Mouse (Mus musculus): ENCODE measurements around the gene Trp53inp2. TPM values are rescaled to one million over a fixed set of nuclear protein-coding genes. Genes with fewer than 3 reads are reported as not detected.

The Trp53inp2 gene
- total RNA-seq (2015; ENCODE audit: low replicate concordance) (7.1 and 15.6 TPM in 2 replicates), total RNA-seq (2017; ENCODE audit: low replicate concordance) (3.6 and 4.9 TPM in 2 replicates)

DNA sequence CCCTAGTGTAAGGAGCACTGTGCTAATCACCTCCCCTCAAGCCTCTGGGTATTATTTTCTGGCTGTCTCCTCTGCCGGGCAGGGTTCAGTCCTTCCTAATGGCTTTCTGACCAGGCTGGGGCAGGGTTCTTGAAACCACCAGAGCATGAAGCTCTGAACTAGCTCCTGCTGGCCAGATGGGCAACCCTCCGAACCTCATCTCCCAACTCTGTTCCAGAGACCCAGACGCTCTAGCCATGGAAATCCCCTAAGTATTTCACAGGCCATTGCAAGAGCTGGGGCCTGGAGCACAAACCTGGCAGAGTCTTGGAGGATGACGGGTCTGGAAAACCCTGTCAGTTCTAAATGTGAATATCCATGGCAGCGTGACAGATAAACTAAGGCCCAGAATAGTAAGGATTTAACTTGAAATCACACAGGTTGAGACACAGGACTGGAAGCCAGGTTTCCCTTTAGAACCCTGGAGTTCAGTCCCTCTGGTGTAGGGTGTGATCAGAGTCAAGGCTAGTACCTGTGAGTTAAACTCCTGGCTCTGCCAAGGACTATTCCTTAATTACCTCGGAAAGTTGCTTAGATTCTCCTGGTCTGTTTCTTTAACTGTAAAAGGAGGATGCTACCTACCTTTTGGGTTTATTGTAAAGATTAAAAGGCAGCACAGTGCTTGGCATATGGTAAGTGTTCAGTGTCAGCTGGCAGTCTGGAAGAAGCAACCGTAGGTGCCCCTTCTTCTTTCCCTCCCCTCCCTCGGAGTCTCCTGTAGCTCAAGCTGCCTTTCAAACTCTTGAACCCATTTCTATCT is at the start of gene Trp53inp2:
Gene Trp53inp2, plus strand, starts transcription at position 799 of the 799 bp plus-strand sequence.
- no peak for ATAC-seq (replicated peaks; ENCODE audit: low FRiP score, poor library complexity, severe bottlenecking)

- ATAC-seq (replicated peaks; ENCODE audit: low FRiP score, poor library complexity, severe bottlenecking), result no peak
Observed at GRCm38 (mm10) chr2:155331351-155331750, 49.5 kb upstream of the Trp53inp2 start.

- no peak for ATAC-seq (replicated peaks; ENCODE audit: low FRiP score, poor library complexity, severe bottlenecking)
Observed at GRCm38 (mm10) chr2:155333421-155333820, 47.4 kb upstream of the Trp53inp2 start.

GRCm38 (mm10) chr2:155335231-155335630 is 45.6 kb upstream of the Trp53inp2 start:
- ATAC-seq (replicated peaks; ENCODE audit: low FRiP score, poor library complexity, severe bottlenecking), result no peak

DNA sequence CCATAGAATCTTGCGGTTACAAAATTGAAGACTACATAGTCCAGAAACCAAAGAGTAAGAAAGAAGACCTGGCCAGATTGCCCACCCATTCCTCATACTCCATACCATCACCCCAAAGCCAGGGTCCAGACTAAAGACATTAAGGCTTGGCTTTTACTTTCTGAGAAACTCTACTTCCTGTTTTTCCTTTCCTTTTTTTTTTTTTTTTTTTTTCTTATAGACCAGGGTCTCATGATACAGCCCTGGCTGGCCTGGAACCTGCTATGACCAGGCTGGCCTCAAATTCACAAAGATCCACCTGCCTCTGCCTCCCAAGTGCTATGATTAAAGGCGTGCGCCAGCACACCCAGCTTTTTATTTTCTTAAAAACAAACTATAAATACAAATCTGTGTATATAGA is 44.6 kb upstream of the Trp53inp2 start:
- ATAC-seq (replicated peaks; ENCODE audit: low FRiP score, poor library complexity, severe bottlenecking), result no peak

- no peak for ATAC-seq (replicated peaks; ENCODE audit: low FRiP score, poor library complexity, severe bottlenecking)
Observed at GRCm38 (mm10) chr2:155340166-155340565, 40.7 kb upstream of the Trp53inp2 start.

GRCm38 (mm10) chr2:155346670-155347069 is 34.2 kb upstream of the Trp53inp2 start:
- no peak for ATAC-seq (replicated peaks; ENCODE audit: low FRiP score, poor library complexity, severe bottlenecking)

GRCm38 (mm10) chr2:155354402-155354801 is 26.5 kb upstream of the Trp53inp2 start:
- ATAC-seq (replicated peaks; ENCODE audit: low FRiP score, poor library complexity, severe bottlenecking), result no peak

- ATAC-seq (replicated peaks; ENCODE audit: low FRiP score, poor library complexity, severe bottlenecking), result peak; percentile 99
Observed at GRCm38 (mm10) chr2:155356971-155357591, 23.8 kb upstream of the Trp53inp2 start, which contains the start of gene Pigu. Gene Pigu, minus strand, starts transcription at chr2:155357430.

DNA sequence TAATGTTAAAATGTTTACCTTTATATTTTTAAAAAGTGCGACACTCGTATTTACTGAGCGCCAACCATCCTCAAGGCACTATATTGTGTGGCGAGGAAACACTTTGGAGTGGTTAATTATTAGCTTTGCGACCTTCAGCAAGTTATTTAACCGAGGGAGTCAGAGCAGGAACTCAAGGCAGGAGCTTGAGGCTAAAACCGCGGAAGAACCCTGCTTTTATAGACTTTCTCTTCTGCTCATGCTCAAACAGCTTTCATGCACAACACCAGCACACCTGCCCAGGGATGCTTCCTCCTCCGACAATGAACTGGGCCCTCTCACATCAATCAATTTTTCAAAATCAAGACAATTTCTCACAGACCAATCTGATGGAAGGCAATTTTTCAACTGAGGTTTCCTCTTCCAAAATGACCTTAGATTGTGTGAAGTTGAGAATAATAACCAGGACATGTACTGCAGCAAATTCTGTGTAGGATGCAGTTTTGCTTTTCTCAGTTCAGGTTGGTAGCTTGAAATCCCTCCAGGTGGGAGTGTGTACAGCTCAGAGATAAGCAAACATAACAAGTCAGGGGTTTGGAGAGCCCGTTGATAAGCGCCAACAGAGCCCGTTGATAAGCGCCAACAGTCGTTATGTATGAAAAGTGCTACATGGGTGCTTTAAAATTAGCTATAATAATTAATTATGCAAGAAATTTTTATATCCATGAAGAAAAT is 23.0 kb upstream of the Trp53inp2 start:
- peak; percentile 32 for ATAC-seq (replicated peaks; ENCODE audit: low FRiP score, poor library complexity, severe bottlenecking)

GRCm38 (mm10) chr2:155367635-155368284 is 13.1 kb upstream of the Trp53inp2 start:
- no peak for ATAC-seq (replicated peaks; ENCODE audit: low FRiP score, poor library complexity, severe bottlenecking)

- no peak for ATAC-seq (replicated peaks; ENCODE audit: low FRiP score, poor library complexity, severe bottlenecking)
Observed at GRCm38 (mm10) chr2:155369333-155369883, 11.5 kb upstream of the Trp53inp2 start.

- no peak for ATAC-seq (replicated peaks; ENCODE audit: low FRiP score, poor library complexity, severe bottlenecking)
Observed at GRCm38 (mm10) chr2:155372451-155372850, 8.4 kb upstream of the Trp53inp2 start.

- no peak for ATAC-seq (replicated peaks; ENCODE audit: low FRiP score, poor library complexity, severe bottlenecking)
Observed at GRCm38 (mm10) chr2:155373302-155373701, 7.6 kb upstream of the Trp53inp2 start.

GRCm38 (mm10) chr2:155373886-155374285 is 7.0 kb upstream of the Trp53inp2 start:
- no peak for ATAC-seq (replicated peaks; ENCODE audit: low FRiP score, poor library complexity, severe bottlenecking)

- ATAC-seq (replicated peaks; ENCODE audit: low FRiP score, poor library complexity, severe bottlenecking), result no peak
Observed at GRCm38 (mm10) chr2:155374521-155374920, 6.3 kb upstream of the Trp53inp2 start.

GRCm38 (mm10) chr2:155376191-155376590 is 4.7 kb upstream of the Trp53inp2 start:
- ATAC-seq (replicated peaks; ENCODE audit: low FRiP score, poor library complexity, severe bottlenecking), result no peak

GRCm38 (mm10) chr2:155381060-155381437 is 190 bp downstream of the Trp53inp2 start:
- no peak for ATAC-seq (replicated peaks; ENCODE audit: low FRiP score, poor library complexity, severe bottlenecking)

- ATAC-seq (replicated peaks; ENCODE audit: low FRiP score, poor library complexity, severe bottlenecking), result peak; percentile 91
Observed at GRCm38 (mm10) chr2:155381643-155382331, 928 bp downstream of the Trp53inp2 start.
